Mouse (Mus musculus) left cerebral cortex, postnatal 14 days (tissue): ENCODE data around the gene Moxd1. TPM values are rescaled to one million over a fixed set of nuclear protein-coding genes. Genes with fewer than 3 reads are reported as not detected.

Experiments
- DNase-seq, 2 experiments: peaks; one replicate each; pipeline ENCODE4 v3.0.0; 2021 to 2022; ENCODE audit warnings: low spot score in 2 of 2, mixed read lengths in 1 of 2
- intact Hi-C: fragments of 180-260 bp; cut with DNase I; formaldehyde crosslinking; loops from one replicate; pipeline ENCODE4 v1.15.1; 2025
- long read RNA-seq, 2 experiments: library from polyadenylated mRNA; stranded (forward); transcript quantifications; one replicate each; pipeline ENCODE4 v2.0.0; 2021
- total RNA-seq, 2 experiments: library from RNA; stranded (reverse); gene quantifications; 2 replicates each; pipeline ENCODE4 v1.2.3; 2021

Gene Moxd1
- 10 to 100 TPM in 1 of 2 experiments, 1 to 10 TPM in 1; 8.9 to 11.3 TPM for total RNA-seq
- long read RNA-seq, experiment 1, transcript Moxd1-201 (12 exons, 3,090 nt), result major isoform, 11 of 14 reads
- long read RNA-seq, experiment 1, partial matches to known transcripts, result 1 of 14 reads
- long read RNA-seq, experiment 1, other reads (novel, unspliced or antisense), result 2 of 14 reads
- long read RNA-seq, experiment 2, transcript Moxd1-201 (12 exons, 3,090 nt), result major isoform, 17 of 18 reads
- long read RNA-seq, experiment 2, partial matches to known transcripts, result 1 of 18 reads
- long read RNA-seq, experiment 2, other reads (novel, unspliced or antisense), result 0 of 18 reads

GRCm38 (mm10) chr10:24223449-24224143 is at the start of gene Moxd1:
Moxd1 (plus strand) TSS chr10:24223517.
- intact Hi-C loops, result no loop called here
- no peak for DNase-seq

- intact Hi-C loops, result loop anchor here (1.0 to 5.0 kb wide), 2 partner anchors 108 to 432 kb away; no protein-coding TSS in a partner anchor
- DNase-seq, result peak; percentile 18 to 23
Measured at GRCm38 (mm10) chr10:24190392-24190791, 32.9 kb upstream of the Moxd1 start.

GRCm38 (mm10) chr10:24191977-24192376 is 31.3 kb upstream of the Moxd1 start:
- intact Hi-C loops, result loop anchor here (5.0 kb wide), 1 partner anchor 430 kb away; no protein-coding TSS in a partner anchor

GRCm38 (mm10) chr10:24199303-24199702 is 24.0 kb upstream of the Moxd1 start:
- DNase-seq, result no peak
- intact Hi-C loops, result no loop called here

More at GRCm38 (mm10) chr10:24191977-24192376, 31.3 kb upstream of the Moxd1 start:
- peak; percentile 19 to 21 for DNase-seq

DNA sequence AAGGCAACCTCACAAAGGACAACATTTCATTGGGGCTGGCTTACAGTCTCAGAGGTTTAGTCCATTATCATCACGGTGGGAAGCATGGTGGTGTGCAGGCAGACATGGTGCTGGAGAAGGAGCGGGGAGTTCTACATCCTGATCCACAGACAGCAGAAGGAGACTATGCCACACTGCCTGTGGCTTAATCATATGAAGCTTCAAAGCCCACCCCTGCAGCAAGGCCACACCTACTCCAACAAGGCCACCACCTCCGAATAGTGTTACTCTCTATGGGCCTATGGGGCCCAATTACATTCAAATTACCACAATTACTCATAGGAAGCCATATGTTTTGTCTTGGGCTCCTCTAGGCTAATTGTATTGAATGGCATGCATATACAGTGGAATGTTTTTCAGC is 23.2 kb upstream of the Moxd1 start:
- no peak for DNase-seq
- intact Hi-C loops, result no loop called here

DNA sequence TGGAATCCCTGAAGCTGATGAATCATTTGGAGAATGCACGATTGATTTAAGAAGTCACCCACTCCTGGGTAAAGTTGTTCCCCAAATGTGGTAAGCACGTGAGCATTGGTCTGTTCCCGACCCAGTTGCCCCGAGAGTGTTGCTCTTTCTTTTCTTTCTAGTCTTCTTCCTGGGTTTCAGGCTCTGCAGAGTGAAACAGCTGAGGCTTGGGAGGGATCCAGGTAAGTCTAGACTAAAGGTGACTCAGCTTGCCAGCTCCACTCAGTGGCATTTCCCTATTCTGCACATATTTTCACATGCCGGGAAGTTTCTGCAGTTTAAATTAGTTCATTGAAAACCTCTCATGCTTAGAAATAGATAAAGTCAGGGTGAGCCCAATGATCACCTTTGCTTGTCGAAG is 13.2 kb upstream of the Moxd1 start:
- intact Hi-C loops, result no loop called here
- DNase-seq, result no peak

DNA sequence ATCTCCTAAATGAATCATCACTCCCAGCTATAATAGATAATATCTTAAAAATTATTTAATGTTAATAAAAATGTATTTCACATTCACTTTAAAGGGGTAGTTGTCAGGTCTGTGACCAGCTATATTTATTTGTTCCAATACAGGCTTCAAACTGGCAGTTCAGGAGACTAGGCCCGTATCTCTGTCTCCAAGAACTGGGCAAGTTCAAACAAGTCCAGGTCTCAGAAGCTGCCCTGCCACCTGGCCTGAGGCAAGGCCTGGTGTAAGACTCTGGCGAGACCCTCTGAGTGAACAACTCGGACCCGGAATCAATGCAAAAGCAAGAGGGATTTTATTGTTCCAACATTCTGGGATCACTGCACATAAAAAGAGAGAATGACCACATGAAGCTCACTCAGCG is 10.0 kb upstream of the Moxd1 start:
- intact Hi-C loops, result no loop called here
- DNase-seq, result no peak

DNA sequence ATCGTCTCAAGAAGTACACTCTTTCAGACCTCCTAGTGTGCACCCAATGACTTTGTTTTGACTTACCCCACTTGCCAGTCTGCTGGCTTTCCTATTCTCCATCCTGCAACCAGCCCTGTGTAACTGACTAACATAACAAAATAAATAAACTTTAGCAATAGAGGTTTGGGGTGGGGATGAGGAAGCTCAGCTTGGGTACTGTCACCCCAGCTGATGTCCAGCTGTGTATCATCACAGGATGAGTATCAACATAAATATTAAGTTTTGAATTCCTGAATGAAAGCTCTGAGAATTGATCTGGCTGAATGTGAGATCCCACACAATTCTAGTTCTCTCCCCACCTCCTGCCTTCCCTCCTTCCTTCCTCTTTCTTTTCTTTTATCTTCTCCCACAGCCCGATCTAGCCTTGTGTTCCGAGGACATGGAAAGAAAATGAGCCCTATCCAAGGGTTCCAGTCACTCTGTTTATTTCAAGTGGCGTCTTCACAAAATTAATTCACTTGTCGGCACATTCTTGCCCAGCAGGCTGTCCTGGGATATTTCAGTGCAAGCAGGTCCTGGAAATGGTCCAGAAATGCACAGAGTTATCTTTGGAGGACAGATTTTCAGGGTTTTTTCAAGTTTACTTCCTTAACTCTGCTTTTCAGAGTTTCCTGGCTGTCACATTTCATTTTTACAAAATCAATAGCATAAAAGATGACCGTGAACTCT is 5.6 kb upstream of the Moxd1 start:
- DNase-seq, result no peak
- intact Hi-C loops, result no loop called here

- intact Hi-C loops, result no loop called here
- no peak for DNase-seq
Measured at GRCm38 (mm10) chr10:24220931-24221330, 2.4 kb upstream of the Moxd1 start.

- intact Hi-C loops, result no loop called here
- no peak for DNase-seq
Measured at GRCm38 (mm10) chr10:24222911-24223310, 406 bp upstream of the Moxd1 start.

- DNase-seq, result no peak
- intact Hi-C loops, result no loop called here
Measured at GRCm38 (mm10) chr10:24224591-24224990, 1.3 kb downstream of the Moxd1 start.

DNA sequence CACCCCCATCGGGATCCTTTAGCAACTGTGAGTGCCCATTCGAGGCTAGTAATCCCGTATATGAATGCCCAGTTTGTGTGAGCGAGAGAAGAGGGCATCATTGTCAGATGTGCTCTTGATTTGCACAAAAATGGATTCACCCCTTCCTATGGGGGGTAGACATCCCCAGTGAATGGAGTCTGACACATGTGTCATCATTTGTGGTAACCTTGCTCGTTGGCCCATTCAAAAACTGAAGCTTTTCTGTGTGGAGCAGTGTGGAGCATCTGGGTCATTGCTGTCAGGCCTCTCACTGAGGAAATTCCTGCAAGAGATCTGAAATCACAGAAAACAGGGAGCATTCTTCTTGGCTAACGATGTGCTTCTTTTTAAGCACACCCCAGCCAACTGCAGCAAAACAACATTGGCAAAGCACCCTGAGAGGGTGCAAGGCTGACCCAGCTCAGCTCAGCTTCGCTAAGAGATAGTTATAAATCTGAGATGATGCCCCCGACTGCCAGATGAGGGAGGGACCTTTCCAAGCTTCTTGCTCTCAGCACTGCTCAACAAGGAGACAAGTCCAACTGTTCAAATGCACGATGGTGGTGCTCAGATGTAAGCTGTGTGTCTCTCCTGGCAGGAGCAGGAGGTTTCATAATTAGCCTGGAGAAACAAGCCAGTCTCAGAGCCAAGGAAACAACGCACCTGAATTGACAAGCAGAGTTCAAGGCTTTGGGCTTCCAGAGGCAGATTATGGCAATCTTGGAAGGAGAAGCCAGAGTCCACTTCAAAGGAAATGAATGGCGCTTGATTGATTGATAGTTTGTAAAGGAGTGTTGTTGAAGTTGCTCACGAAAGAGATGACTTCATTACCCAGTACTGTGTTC is 5.2 kb downstream of the Moxd1 start:
- intact Hi-C loops, result no loop called here
- no peak for DNase-seq

- no peak for DNase-seq
- intact Hi-C loops, result no loop called here
Measured at GRCm38 (mm10) chr10:24232281-24232680, 9.0 kb downstream of the Moxd1 start.

DNA sequence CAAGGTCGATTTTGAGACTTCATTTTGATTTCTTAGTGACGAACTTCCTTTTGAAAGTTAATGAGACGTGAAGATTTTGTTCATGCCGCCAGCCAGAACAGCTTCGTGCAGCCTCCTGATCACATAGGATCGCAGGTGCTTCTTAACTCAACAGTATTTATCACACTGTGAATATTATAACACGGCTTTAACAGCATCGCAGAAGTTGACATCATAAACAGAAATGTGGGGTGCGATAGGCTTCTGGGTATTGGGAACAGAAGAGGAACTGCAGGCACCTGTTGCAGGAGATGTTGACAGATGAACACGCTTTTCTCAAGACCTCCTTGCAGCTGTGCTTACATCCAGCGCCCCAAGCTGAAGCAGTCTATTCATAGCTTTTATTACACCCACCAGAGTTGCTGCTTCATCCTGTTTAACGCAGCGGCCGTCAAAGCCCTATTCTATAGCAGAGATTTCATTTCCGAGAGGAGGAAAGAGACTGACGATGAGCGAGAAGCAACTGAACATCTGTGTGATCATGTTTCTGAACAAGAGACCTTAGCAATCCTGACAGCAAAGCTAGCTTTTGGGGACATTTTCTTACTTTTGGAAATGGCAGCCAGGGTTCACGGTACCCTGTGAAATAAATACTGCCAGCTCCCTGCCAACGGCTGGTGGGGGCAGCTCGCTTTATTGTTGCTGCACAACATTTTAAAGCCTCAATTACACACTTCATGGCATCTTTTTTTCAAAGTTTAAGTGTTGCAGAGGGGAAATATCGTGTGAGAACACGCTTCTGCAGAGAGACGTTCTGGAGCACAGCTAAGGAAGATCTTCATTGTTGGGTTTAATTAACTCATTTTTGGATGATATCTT is 12.3 kb downstream of the Moxd1 start:
- peak; percentile 44 to 46 for DNase-seq
- intact Hi-C loops, result no loop called here

GRCm38 (mm10) chr10:24246815-24247214 is 23.5 kb downstream of the Moxd1 start:
- no peak for DNase-seq
- intact Hi-C loops, result no loop called here

DNA sequence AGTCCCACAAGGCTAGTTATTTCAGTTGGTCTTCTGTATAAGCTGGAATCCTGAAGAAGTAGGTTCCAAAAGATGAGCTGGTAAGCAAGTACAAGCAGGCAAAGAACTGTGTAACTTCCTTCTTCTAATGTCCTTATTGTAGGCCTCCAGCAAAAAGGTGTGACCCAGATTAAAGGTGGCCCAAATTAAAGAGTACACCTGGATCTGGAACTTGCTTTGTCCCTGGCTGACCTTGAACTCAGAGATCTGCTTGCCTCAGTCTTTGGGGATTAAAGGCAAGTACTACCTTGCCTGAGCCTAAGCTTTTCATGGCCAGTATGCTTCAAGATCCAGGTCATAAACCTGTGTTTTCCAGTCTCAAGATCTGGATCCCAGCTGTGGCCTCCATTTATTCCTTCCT is 24.8 kb downstream of the Moxd1 start:
- DNase-seq, result no peak
- intact Hi-C loops, result no loop called here

DNA sequence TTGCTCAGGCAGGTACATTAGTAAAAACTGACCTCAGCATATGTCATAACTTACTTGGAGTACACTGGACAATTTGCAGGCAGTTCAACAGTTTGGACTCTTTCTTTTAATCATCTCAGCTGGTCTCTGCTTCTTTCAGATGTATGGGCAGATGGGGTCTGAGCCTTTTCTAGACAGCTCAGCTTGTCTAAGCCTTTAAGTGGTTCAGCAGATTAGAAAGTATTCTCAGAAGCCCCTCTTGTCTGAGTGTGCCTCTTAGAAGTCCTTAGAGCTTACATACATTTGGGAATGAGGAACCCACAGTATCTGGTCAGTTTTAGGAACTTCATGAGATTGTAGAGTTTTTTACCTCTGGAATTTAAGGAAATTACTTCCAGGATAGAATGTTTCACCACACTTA is 28.3 kb downstream of the Moxd1 start:
- intact Hi-C loops, result no loop called here
- DNase-seq, result no peak

GRCm38 (mm10) chr10:24258150-24258549 is 34.8 kb downstream of the Moxd1 start:
- intact Hi-C loops, result no loop called here
- no peak for DNase-seq

DNA sequence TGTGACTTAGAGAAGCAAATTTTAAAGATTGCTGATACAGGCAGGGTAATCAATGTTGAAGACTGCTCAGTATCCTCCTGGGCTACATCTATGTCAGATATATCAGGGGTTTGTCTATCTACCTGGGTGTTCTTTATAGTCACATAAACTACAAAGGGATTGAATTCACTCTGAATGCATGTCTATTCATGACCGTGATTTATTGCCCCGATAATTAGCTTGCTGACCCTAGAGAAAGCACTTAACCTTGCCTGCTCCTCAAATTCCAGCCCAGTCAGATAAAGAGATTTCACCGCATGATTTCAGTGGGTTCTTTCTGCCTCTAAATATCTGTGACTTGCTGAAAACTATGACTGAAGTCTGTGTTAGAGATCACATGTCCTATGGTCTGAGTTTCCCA is 35.6 kb downstream of the Moxd1 start:
- intact Hi-C loops, result no loop called here
- DNase-seq, result no peak
